Mouse (Mus musculus) MEL (cell line): ENCODE measurements at regions not wholly inside any gene's neighbourhood (a gene's known extent, or its start where the extent isn't known, plus 50 kb on each side); places are given as distances from the start of the nearest gene placed in this dataset.

Experiments used
- DNase-seq: peaks from one replicate; pipeline ENCODE4 v3.0.0; 2011; ENCODE audit warnings: low read depth, low spot score
- H3K27ac ChIP-seq: 2 replicates; pipeline ENCODE4 v1.5.1; 2012; ENCODE audit warnings: low read depth, mild to moderate bottlenecking, control low read depth, low read length, moderate library complexity; ENCODE audit not compliant: control insufficient read depth
- H3K27me3 ChIP-seq, 2 experiments: fragments of 150-350 bp in 1 of 2; sonication (generic) in 1 of 2; 2 replicates each; pipeline ENCODE4 v1.6.1; 2012; ENCODE audit warnings: low read length in 2 of 2, mild to moderate bottlenecking in 2 of 2, improper control_type of control experiment in 1 of 2, moderate library complexity in 1 of 2; ENCODE audit not compliant: insufficient read depth in 2 of 2, control insufficient read depth in 1 of 2
- H3K36me3 ChIP-seq, 2 experiments: 2 replicates each; pipeline ENCODE4 v1.6.1; 2012 to 2014; ENCODE audit warnings: low read length in 2 of 2, improper control_type of control experiment in 1 of 2, inconsistent platforms in 1 of 2, mild to moderate bottlenecking in 1 of 2; ENCODE audit not compliant: insufficient read depth in 2 of 2, control insufficient read depth in 1 of 2
- H3K4me1 ChIP-seq, 2 experiments: fragments of 150-350 bp in 1 of 2; sonication (generic) in 1 of 2; 2 replicates each; pipeline ENCODE4 v1.6.1; 2012; ENCODE audit warnings: low read length in 2 of 2, improper control_type of control experiment in 1 of 2, mild to moderate bottlenecking in 1 of 2; ENCODE audit not compliant: insufficient read depth in 2 of 2, control insufficient read depth in 1 of 2
- H3K4me3 ChIP-seq, 2 experiments: fragments of 150-350 bp in 1 of 2; sonication (generic) in 1 of 2; 2 replicates each; pipeline ENCODE4 v1.5.1; 2012; ENCODE audit warnings: low read depth in 2 of 2, low read length in 2 of 2, mild to moderate bottlenecking in 2 of 2, moderate library complexity in 2 of 2, control low read depth in 1 of 2, improper control_type of control experiment in 1 of 2; ENCODE audit not compliant: control insufficient read depth in 1 of 2, insufficient read depth in 1 of 2
- H3K79me2 ChIP-seq: 2 replicates; pipeline ENCODE4 v1.6.1; 2012; ENCODE audit warnings: mild to moderate bottlenecking, low read length, moderate library complexity; ENCODE audit not compliant: control insufficient read depth, poor library complexity, insufficient read depth
- H3K9ac ChIP-seq: 2 replicates; pipeline ENCODE4 v1.6.1; 2012; ENCODE audit warnings: low read depth, mild to moderate bottlenecking, control low read depth, low read length, moderate library complexity; ENCODE audit not compliant: control insufficient read depth, poor library complexity, severe bottlenecking
- H3K9me3 ChIP-seq: fragments of 150-350 bp; sonication (generic); replicated peaks from 2 replicates; pipeline ENCODE4 v1.6.1; 2012; ENCODE audit warnings: mild to moderate bottlenecking, low read length, improper control_type of control experiment, moderate library complexity; ENCODE audit not compliant: insufficient read depth
- BHLHE40 ChIP-seq: IDR thresholded peaks from 2 replicates; pipeline ENCODE4 v1.6.1; 2012; ENCODE audit warnings: low read depth, mild to moderate bottlenecking, inconsistent platforms, low read length, improper control_type of control experiment, borderline replicate concordance
- E2F4 ChIP-seq: IDR thresholded peaks from 2 replicates; pipeline ENCODE4 v1.6.1; 2011; ENCODE audit warnings: low read depth, low read length, improper control_type of control experiment, borderline replicate concordance
- EP300 ChIP-seq, 2 experiments: IDR thresholded peaks; 2 replicates each; pipeline ENCODE4 v1.6.1; 2011; ENCODE audit warnings: improper control_type of control experiment in 2 of 2, low read length in 2 of 2, low read depth in 1 of 2, mild to moderate bottlenecking in 1 of 2
- ETS1 ChIP-seq: IDR thresholded peaks from 2 replicates; pipeline ENCODE4 v1.6.1; 2012; ENCODE audit warnings: low read depth, mild to moderate bottlenecking, inconsistent platforms, low read length, improper control_type of control experiment, moderate library complexity
- GABPA ChIP-seq: IDR thresholded peaks from 2 replicates; pipeline ENCODE4 v1.6.1; 2012; ENCODE audit warnings: low read depth, mild to moderate bottlenecking, inconsistent platforms, low read length, improper control_type of control experiment, moderate library complexity
- GATA1 ChIP-seq: IDR thresholded peaks from 2 replicates; pipeline ENCODE4 v1.6.1; 2011; ENCODE audit warnings: low read depth, low read length, improper control_type of control experiment
- JUND ChIP-seq: IDR thresholded peaks from 2 replicates; pipeline ENCODE4 v1.6.1; 2011; ENCODE audit warnings: low read depth, mild to moderate bottlenecking, improper control_type of control experiment, low read length
- KAT2A ChIP-seq: conservative IDR thresholded peaks from 2 replicates; pipeline ENCODE4 v1.6.1; 2012; ENCODE audit warnings: low read depth, low read length, improper control_type of control experiment, inconsistent platforms
- MAFK ChIP-seq: IDR thresholded peaks from 2 replicates; pipeline ENCODE4 v1.6.1; 2011; ENCODE audit warnings: low read depth, mild to moderate bottlenecking, low read length, improper control_type of control experiment, borderline replicate concordance
- MAX ChIP-seq: IDR thresholded peaks from 2 replicates; pipeline ENCODE4 v1.6.1; 2011; ENCODE audit warnings: low read length, improper control_type of control experiment
- MAZ ChIP-seq: IDR thresholded peaks from 2 replicates; pipeline ENCODE4 v1.6.1; 2012; ENCODE audit warnings: low read depth, mild to moderate bottlenecking, inconsistent platforms, low read length, improper control_type of control experiment
- MEF2A ChIP-seq: IDR thresholded peaks from 2 replicates; pipeline ENCODE4 v1.6.1; 2014; ENCODE audit warnings: low read depth, mild to moderate bottlenecking, inconsistent platforms, low read length, improper control_type of control experiment; ENCODE audit not compliant: poor library complexity, insufficient replicate concordance, severe bottlenecking; ENCODE audit errors: extremely low read depth
- MXI1 ChIP-seq: IDR thresholded peaks from 2 replicates; pipeline ENCODE4 v1.6.1; 2011; ENCODE audit warnings: mild to moderate bottlenecking, low read depth, low read length, improper control_type of control experiment
- MYB ChIP-seq: IDR thresholded peaks from 2 replicates; pipeline ENCODE4 v1.6.1; 2011; ENCODE audit warnings: mild to moderate bottlenecking, low read depth, low read length, improper control_type of control experiment
- NRF1 ChIP-seq: IDR thresholded peaks from 2 replicates; pipeline ENCODE4 v1.6.1; 2014; ENCODE audit warnings: low read depth, mild to moderate bottlenecking, inconsistent platforms, low read length, improper control_type of control experiment, moderate library complexity; ENCODE audit not compliant: poor library complexity, insufficient read depth, severe bottlenecking
- POLR2A ChIP-seq, 2 experiments: IDR thresholded peaks; 2 replicates each; pipeline ENCODE4 v1.6.1; 2011 to 2012; ENCODE audit warnings: low read length in 2 of 2, mild to moderate bottlenecking in 2 of 2, control low read depth in 1 of 2, improper control_type of control experiment in 1 of 2, low read depth in 1 of 2, moderate library complexity in 1 of 2; ENCODE audit not compliant: control insufficient read depth in 1 of 2, insufficient read depth in 1 of 2, poor library complexity in 1 of 2
- POLR2AphosphoS2 ChIP-seq: IDR thresholded peaks from 2 replicates; pipeline ENCODE4 v1.6.1; 2011; ENCODE audit warnings: low read length, improper control_type of control experiment
- RAD21 ChIP-seq: IDR thresholded peaks from 2 replicates; pipeline ENCODE4 v1.6.1; 2011; ENCODE audit warnings: mild to moderate bottlenecking, low read depth, low read length, improper control_type of control experiment
- RCOR1 ChIP-seq: IDR thresholded peaks from 2 replicates; pipeline ENCODE4 v1.6.1; 2012; ENCODE audit warnings: low read depth, mild to moderate bottlenecking, inconsistent platforms, low read length, improper control_type of control experiment
- SIN3A ChIP-seq: IDR thresholded peaks from 2 replicates; pipeline ENCODE4 v1.6.1; 2012; ENCODE audit warnings: low read length, improper control_type of control experiment, inconsistent platforms
- SMC3 ChIP-seq: IDR thresholded peaks from 2 replicates; pipeline ENCODE4 v1.6.1; 2011; ENCODE audit warnings: low read depth, low read length, improper control_type of control experiment
- TAL1 ChIP-seq: IDR thresholded peaks from 2 replicates; pipeline ENCODE4 v1.6.1; 2012; ENCODE audit warnings: mild to moderate bottlenecking, inconsistent platforms, low read length, moderate library complexity, mixed read lengths
- TBP ChIP-seq: IDR thresholded peaks from 2 replicates; pipeline ENCODE4 v1.8.0; 2011; ENCODE audit warnings: low read depth, low read length, improper control_type of control experiment
- TCF12 ChIP-seq: IDR thresholded peaks from 2 replicates; pipeline ENCODE4 v1.6.1; 2014; ENCODE audit warnings: low read depth, mild to moderate bottlenecking, inconsistent platforms, low read length, improper control_type of control experiment, moderate library complexity
- USF1 ChIP-seq: IDR thresholded peaks from 2 replicates; pipeline ENCODE4 v1.6.1; 2014; ENCODE audit warnings: low read depth, mild to moderate bottlenecking, inconsistent platforms, low read length, improper control_type of control experiment, moderate library complexity
- USF2 ChIP-seq, 2 experiments: IDR thresholded peaks; 2 replicates each; pipeline ENCODE4 v1.6.1; 2011 to 2012; ENCODE audit warnings: improper control_type of control experiment in 2 of 2, low read length in 2 of 2, borderline replicate concordance in 1 of 2, inconsistent platforms in 1 of 2, low read depth in 1 of 2, mild to moderate bottlenecking in 1 of 2; ENCODE audit not compliant: insufficient read depth in 1 of 2
- ZC3H11A ChIP-seq: IDR thresholded peaks from 2 replicates; pipeline ENCODE4 v1.6.1; 2012; ENCODE audit warnings: low read depth, mild to moderate bottlenecking, inconsistent platforms, low read length, improper control_type of control experiment
- ZKSCAN1 ChIP-seq: IDR thresholded peaks from 2 replicates; pipeline ENCODE4 v1.6.1; 2012; ENCODE audit warnings: low read depth, mild to moderate bottlenecking, inconsistent platforms, low read length, improper control_type of control experiment, moderate library complexity
- ZNF384 ChIP-seq: IDR thresholded peaks from 2 replicates; pipeline ENCODE4 v1.6.1; 2012; ENCODE audit warnings: low read depth, mild to moderate bottlenecking, inconsistent platforms, low read length, improper control_type of control experiment

DNA sequence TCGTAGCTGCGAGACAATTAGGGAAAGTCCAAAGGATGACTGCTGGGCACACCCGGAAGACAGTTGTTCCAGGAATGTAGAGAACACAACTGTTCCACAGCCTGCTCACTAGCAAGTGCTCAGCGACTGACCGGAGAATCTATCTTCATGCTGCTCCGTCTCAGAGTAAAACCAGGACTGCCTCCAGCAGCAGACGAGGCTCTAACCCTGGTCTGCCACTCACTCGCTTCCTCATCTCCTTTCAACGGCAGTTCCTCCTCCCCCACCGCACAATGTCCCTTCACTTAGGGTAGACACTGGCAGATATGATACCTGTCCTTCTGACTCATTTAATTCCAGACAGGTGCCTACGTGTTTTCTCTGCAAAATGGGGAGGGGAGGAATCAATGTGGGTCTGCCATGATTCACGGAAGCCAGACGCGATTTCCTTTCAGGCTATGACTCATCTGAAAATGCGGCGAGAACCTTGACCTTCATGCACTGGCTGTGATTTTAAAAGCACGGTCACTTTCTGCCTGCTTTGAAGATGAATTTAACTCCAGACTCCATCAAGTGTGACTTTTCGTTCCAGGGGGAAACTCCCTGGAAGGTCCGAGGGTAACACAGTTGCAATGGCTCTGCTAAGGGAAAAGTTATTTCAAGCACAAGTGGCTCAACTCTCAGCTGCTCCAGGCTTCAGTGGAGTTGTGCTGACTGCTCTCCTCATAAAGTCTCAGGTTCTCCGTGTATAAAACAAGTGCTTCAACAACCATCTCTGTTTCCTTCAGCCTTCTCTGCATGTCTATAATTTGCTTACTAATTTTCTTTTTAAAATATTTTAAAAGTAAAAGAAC is 142.4 kb upstream of the Spin1 start:
- H3K79me2 ChIP-seq = no peaks in the 10 kb centered on the region
- H3K36me3 ChIP-seq = no peaks in the 10 kb centered on the region
- no peaks in the 10 kb centered on the region for H3K9me3 ChIP-seq
- H3K9ac ChIP-seq = no peak overlapping the region
- no peak for TF ChIP-seq MAFK
- TF ChIP-seq JUND = no peak
- no peak for TF ChIP-seq BHLHE40
- no peak for TF ChIP-seq ZKSCAN1
- no peak for TF ChIP-seq MAZ
- TF ChIP-seq EP300 (IDR thresholded peaks at IDR 0.05; ENCODE audit: low read depth in 1 of 2, low read length in 2 of 2) = no peak
- no peak for TF ChIP-seq GABPA
- TF ChIP-seq USF1 = no peak
- TF ChIP-seq RCOR1 = no peak
- no peak for TF ChIP-seq POLR2AphosphoS2
- TF ChIP-seq ZNF384 = no peak
- TF ChIP-seq POLR2A (IDR thresholded peaks at IDR 0.05; ENCODE audit: control insufficient read depth in 1 of 2, insufficient read depth in 1 of 2, low read depth in 1 of 2, low read length in 2 of 2, poor library complexity in 1 of 2) = no peak
- TF ChIP-seq MAX = no peak
- no peak for TF ChIP-seq TBP
- TF ChIP-seq USF2 (IDR thresholded peaks at IDR 0.05; ENCODE audit: borderline replicate concordance in 1 of 2, insufficient read depth in 1 of 2, low read depth in 1 of 2, low read length in 2 of 2) = no peak
- TF ChIP-seq RAD21 = no peak
- TF ChIP-seq MXI1 = no peak
- no peak for TF ChIP-seq SMC3
- no peak for TF ChIP-seq TCF12
- no peaks in the 10 kb centered on the region for H3K27me3 ChIP-seq
- DNase-seq = no peak
- no peak overlapping the region for H3K27ac ChIP-seq
- no peaks in the 10 kb centered on the region for H3K4me1 ChIP-seq
- H3K4me3 ChIP-seq = no peak overlapping the region

DNA sequence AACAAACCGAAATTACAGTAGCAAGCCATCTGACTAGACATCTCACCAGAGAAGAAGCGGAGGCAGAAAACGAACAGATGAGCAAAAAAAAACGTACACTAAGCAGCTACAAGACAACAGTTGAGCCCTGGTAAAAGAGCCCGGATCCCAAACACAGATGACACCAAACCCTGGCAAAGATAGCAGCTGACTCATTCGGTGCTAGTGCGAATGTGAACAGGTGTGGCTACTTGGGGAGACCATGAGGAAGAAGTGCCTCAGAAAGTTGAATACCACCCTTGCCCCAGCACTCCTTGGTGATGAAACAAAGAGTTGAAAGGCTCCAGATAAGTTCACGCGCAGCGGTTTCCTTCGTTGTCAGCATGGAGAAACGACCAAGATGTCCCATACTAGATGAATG is 139.8 kb upstream of the Spin1 start:
- H3K4me3 ChIP-seq = no peak overlapping the region
- no peaks in the 10 kb centered on the region for H3K79me2 ChIP-seq
- H3K9ac ChIP-seq = no peak overlapping the region
- H3K9me3 ChIP-seq = no peaks in the 10 kb centered on the region
- no peak overlapping the region for H3K27ac ChIP-seq
- TF ChIP-seq E2F4 (no peak), MYB (no peak), KAT2A (no peak), GATA1 (no peak), ZC3H11A (no peak), ETS1 (no peak), TBP (no peak), POLR2A (IDR thresholded peaks at IDR 0.05; ENCODE audit: control insufficient read depth in 1 of 2, insufficient read depth in 1 of 2, low read depth in 1 of 2, low read length in 2 of 2, poor library complexity in 1 of 2) (no peak), SMC3 (no peak), MEF2A (no peak), SIN3A (no peak), POLR2AphosphoS2 (no peak), TAL1 (no peak), NRF1 (no peak), JUND (no peak)
- H3K27me3 ChIP-seq = no peaks in the 10 kb centered on the region
- no peaks in the 10 kb centered on the region for H3K36me3 ChIP-seq
- no peaks in the 10 kb centered on the region for H3K4me1 ChIP-seq
- no peak for DNase-seq
